Mouse (Mus musculus) liver, embryonic 16.5 days (tissue): ENCODE measurements at regions not wholly inside any gene's neighbourhood (a gene's known extent, or its start where the extent isn't known, plus 50 kb on each side); places are given as distances from the start of the nearest gene placed in this dataset.

Experiments used
- ATAC-seq: fragments of 200-750 bp; cut with Nextera tagmentation; 2 replicates; pipeline ENCODE4 v1.8.0; 2017; ENCODE audit warnings: low read depth, mild to moderate bottlenecking, moderate number of reproducible peaks, moderate library complexity
- H3K27ac ChIP-seq: fragments of 300-500 bp; sonication (generic); 2 replicates; pipeline ENCODE4 v1.5.1; 2014; ENCODE audit warnings: mild to moderate bottlenecking, low read length
- H3K27me3 ChIP-seq: fragments of 300-500 bp; sonication (generic); 2 replicates; pipeline ENCODE4 v1.6.1; 2014; ENCODE audit warnings: low read depth, low read length, mixed read lengths; ENCODE audit not compliant: control insufficient read depth, insufficient read depth
- H3K36me3 ChIP-seq: fragments of 300-500 bp; sonication (generic); 2 replicates; pipeline ENCODE4 v1.6.1; 2014; ENCODE audit warnings: mild to moderate bottlenecking; ENCODE audit not compliant: control insufficient read depth, insufficient read depth
- H3K4me1 ChIP-seq: fragments of 300-500 bp; sonication (generic); 2 replicates; pipeline ENCODE4 v1.6.1; 2014; ENCODE audit warnings: low read depth, low read length, mixed read lengths; ENCODE audit not compliant: control insufficient read depth
- H3K4me2 ChIP-seq: fragments of 300-500 bp; sonication (generic); 2 replicates; pipeline ENCODE4 v1.6.1; 2014; ENCODE audit warnings: low read depth, low read length, mixed read lengths
- H3K4me3 ChIP-seq: fragments of 300-500 bp; sonication (generic); 2 replicates; pipeline ENCODE4 v1.5.1; 2014; ENCODE audit warnings: low read depth, mild to moderate bottlenecking, low read length
- H3K9ac ChIP-seq: fragments of 300-500 bp; sonication (generic); 2 replicates; pipeline ENCODE4 v1.6.1; 2014; ENCODE audit warnings: low read depth, low read length
- H3K9me3 ChIP-seq: fragments of 300-500 bp; sonication (generic); replicated peaks from 2 replicates; pipeline ENCODE4 v1.6.1; 2016; ENCODE audit warnings: low read length; ENCODE audit not compliant: control insufficient read depth
- WGBS: fragments of 180-500 bp; shearing (Covaris S2); extraction: QIAGEN DNeasy Blood & Tissue Kit; methylation state at CpG from one replicate; pipeline ENCODE4 v1.1.7; 2014; ENCODE audit not compliant: insufficient replicate concordance; 5-methylcytosine and 5-hydroxymethylcytosine counted together

- H3K4me1 ChIP-seq: no peaks in the 10 kb centered on the region
- no peak for ATAC-seq
- no peaks in the 10 kb centered on the region for H3K36me3 ChIP-seq
- no peaks in the 10 kb centered on the region for H3K27me3 ChIP-seq
- H3K4me3 ChIP-seq: no peak overlapping the region
- WGBS: 41% methylated on average over 3 of the region's 3 CpGs
- H3K9ac ChIP-seq: no peak overlapping the region
- no peak overlapping the region for H3K4me2 ChIP-seq
- H3K27ac ChIP-seq: no peak overlapping the region
- H3K9me3 ChIP-seq: no peaks in the 10 kb centered on the region
Observed at GRCm38 (mm10) chr13:16645311-16645710, 633.7 kb downstream of the Inhba start.

GRCm38 (mm10) chr13:16646056-16646455 is 634.4 kb downstream of the Inhba start:
- Histone ChIP-seq H3K4me3 (no peak overlapping the region), H3K9ac (no peak overlapping the region), H3K36me3 (no peaks in the 10 kb centered on the region), H3K27ac (no peak overlapping the region), H3K9me3 (no peaks in the 10 kb centered on the region), H3K27me3 (no peaks in the 10 kb centered on the region), H3K4me2 (no peak overlapping the region), H3K4me1 (no peaks in the 10 kb centered on the region)
- no peak for ATAC-seq

GRCm38 (mm10) chr13:16646649-16647048 is 635.0 kb downstream of the Inhba start:
- H3K4me1 ChIP-seq: no peaks in the 10 kb centered on the region

DNA sequence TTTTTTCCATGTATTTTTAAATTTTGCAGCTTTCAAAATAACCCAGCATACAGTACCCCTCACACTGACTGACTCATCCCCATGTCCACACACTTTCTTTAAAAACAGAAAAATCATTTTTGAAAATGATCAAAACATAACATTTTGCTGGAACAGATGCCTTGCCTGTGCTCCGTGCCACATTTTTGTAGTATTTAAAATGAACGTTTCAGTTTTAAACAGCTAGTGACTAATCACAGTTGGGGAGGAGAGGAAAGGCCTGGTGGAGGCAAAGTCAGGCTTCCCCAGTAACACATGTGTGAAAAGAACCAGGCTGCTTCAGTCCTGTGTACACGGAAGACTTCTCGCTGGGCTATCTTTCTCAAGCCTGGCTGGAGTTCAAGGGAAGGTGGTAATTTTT is 644.5 kb downstream of the Inhba start:
- no peak overlapping the region for H3K4me3 ChIP-seq
- no peak overlapping the region for H3K27ac ChIP-seq
- no peak overlapping the region for H3K4me2 ChIP-seq
- 60% methylated on average over 4 of the region's 4 CpGs for WGBS
- no peaks in the 10 kb centered on the region for H3K36me3 ChIP-seq
- no peak overlapping the region for H3K9ac ChIP-seq
- H3K9me3 ChIP-seq: no peaks in the 10 kb centered on the region
- ATAC-seq: no peak
- H3K27me3 ChIP-seq: no peaks in the 10 kb centered on the region
- no peaks in the 10 kb centered on the region for H3K4me1 ChIP-seq

More at GRCm38 (mm10) chr13:16646649-16647048, 635.0 kb downstream of the Inhba start:
- no peak overlapping the region for H3K27ac ChIP-seq
- H3K36me3 ChIP-seq: no peaks in the 10 kb centered on the region
- H3K4me3 ChIP-seq: no peak overlapping the region
- no peak for ATAC-seq
- no peak overlapping the region for H3K4me2 ChIP-seq
- no peaks in the 10 kb centered on the region for H3K27me3 ChIP-seq
- no peaks in the 10 kb centered on the region for H3K9me3 ChIP-seq
- no peak overlapping the region for H3K9ac ChIP-seq

GRCm38 (mm10) chr13:16659894-16660293 is 648.2 kb downstream of the Inhba start:
- Histone ChIP-seq H3K27me3 (no peaks in the 10 kb centered on the region), H3K36me3 (no peaks in the 10 kb centered on the region), H3K4me1 (no peaks in the 10 kb centered on the region), H3K9me3 (no peaks in the 10 kb centered on the region), H3K27ac (no peak overlapping the region), H3K4me2 (no peak overlapping the region), H3K4me3 (no peak overlapping the region), H3K9ac (no peak overlapping the region)
- no peak for ATAC-seq
- WGBS: 60% methylated on average over 6 of the region's 6 CpGs

DNA sequence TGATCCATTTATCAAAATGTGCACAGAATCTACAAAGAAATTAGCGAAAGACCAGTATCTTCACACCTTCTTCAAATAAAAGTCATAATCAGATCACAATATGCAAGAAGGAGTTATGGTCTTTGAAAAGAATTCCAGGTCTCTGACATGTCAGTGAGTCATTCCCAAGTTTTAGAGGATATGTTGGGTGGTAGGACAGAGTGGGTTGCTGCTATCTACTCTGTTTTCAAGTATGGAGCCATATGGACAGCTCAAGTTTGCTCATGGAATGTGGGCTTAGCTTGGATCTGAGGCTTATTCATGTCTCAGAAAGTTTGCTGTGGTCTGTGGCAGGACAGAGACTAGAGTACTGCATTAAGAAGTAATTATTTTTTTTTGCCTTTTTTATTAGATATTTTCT is 657.0 kb downstream of the Inhba start:
- Histone ChIP-seq H3K4me3 (no peak overlapping the region), H3K9me3 (no peaks in the 10 kb centered on the region), H3K27me3 (no peaks in the 10 kb centered on the region), H3K9ac (no peak overlapping the region), H3K4me2 (no peak overlapping the region), H3K36me3 (no peaks in the 10 kb centered on the region), H3K27ac (no peak overlapping the region), H3K4me1 (no peaks in the 10 kb centered on the region)
- 62% methylated on average over 1 of the region's 1 CpGs for WGBS
- ATAC-seq: no peak

DNA sequence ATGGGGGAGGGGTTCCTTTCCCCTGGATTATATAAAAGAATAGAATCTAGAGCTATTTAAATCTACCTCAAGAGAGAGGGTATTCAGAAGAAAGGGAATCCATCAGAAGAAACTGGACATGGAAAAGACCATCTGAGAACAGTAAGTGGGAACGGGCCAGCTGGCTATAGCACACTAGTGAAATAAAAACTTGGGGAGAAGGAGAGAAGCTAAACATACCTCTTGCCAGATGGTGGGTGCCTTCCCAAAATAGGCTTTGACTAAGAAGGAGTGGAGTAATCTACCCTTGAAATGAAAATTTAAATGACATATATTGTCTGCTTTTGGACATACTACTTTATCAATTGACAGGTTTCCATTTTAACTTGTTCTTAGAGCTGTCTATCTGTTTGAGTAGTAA is 657.6 kb downstream of the Inhba start:
- Histone ChIP-seq H3K4me1 (no peaks in the 10 kb centered on the region), H3K4me2 (no peak overlapping the region), H3K36me3 (no peaks in the 10 kb centered on the region), H3K9me3 (no peaks in the 10 kb centered on the region), H3K27me3 (no peaks in the 10 kb centered on the region), H3K4me3 (no peak overlapping the region), H3K9ac (no peak overlapping the region), H3K27ac (no peak overlapping the region)
- whole genome bisulfite sequencing: 68% methylated on average over 1 of the region's 1 CpGs
- ATAC-seq: no peak

- no peaks in the 10 kb centered on the region for H3K9me3 ChIP-seq
- no peak overlapping the region for H3K4me3 ChIP-seq
- WGBS: 52% methylated on average over 5 of the region's 5 CpGs
- no peaks in the 10 kb centered on the region for H3K36me3 ChIP-seq
- H3K9ac ChIP-seq: no peak overlapping the region
- H3K27me3 ChIP-seq: no peaks in the 10 kb centered on the region
- H3K4me1 ChIP-seq: no peaks in the 10 kb centered on the region
- H3K27ac ChIP-seq: no peak overlapping the region
- no peak overlapping the region for H3K4me2 ChIP-seq
- ATAC-seq: no peak
Observed at GRCm38 (mm10) chr13:16670047-16670733, 658.5 kb downstream of the Inhba start.

DNA sequence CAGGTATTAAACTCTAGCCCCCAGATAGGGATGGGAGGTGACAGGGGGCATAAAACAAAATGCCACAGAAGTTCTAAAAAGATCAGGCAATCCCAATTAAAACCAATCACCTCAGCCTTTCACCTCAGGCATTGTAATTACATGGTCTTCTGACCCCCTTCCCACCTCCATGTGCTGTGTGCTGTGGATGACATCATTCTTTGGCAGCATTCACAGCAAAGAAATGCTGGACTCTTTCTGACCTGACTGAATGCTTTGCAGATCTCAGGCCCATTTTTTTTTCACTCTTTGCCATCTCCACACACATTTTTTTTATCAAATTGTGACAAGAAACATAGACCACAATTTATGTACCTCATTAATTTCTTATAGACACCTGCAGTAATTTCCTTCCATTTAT is 659.1 kb downstream of the Inhba start:
- ATAC-seq: no peak
- Histone ChIP-seq H3K4me1 (no peaks in the 10 kb centered on the region), H3K27me3 (no peaks in the 10 kb centered on the region), H3K9ac (no peak overlapping the region), H3K4me2 (no peak overlapping the region), H3K9me3 (no peaks in the 10 kb centered on the region), H3K27ac (no peak overlapping the region), H3K36me3 (no peaks in the 10 kb centered on the region), H3K4me3 (no peak overlapping the region)
